Mouse (Mus musculus) c-Kit-positive CD71-negative TER-119-negative erythroid progenitor cells, embryonic 14.5 days (primary cell): ENCODE results near the gene Klf13.

Source experiments
- DNase-seq: peaks from one replicate; pipeline ENCODE4 v3.0.0-alpha.2; 2013; ENCODE audit warnings: low read depth

Klf13 gene

DNA sequence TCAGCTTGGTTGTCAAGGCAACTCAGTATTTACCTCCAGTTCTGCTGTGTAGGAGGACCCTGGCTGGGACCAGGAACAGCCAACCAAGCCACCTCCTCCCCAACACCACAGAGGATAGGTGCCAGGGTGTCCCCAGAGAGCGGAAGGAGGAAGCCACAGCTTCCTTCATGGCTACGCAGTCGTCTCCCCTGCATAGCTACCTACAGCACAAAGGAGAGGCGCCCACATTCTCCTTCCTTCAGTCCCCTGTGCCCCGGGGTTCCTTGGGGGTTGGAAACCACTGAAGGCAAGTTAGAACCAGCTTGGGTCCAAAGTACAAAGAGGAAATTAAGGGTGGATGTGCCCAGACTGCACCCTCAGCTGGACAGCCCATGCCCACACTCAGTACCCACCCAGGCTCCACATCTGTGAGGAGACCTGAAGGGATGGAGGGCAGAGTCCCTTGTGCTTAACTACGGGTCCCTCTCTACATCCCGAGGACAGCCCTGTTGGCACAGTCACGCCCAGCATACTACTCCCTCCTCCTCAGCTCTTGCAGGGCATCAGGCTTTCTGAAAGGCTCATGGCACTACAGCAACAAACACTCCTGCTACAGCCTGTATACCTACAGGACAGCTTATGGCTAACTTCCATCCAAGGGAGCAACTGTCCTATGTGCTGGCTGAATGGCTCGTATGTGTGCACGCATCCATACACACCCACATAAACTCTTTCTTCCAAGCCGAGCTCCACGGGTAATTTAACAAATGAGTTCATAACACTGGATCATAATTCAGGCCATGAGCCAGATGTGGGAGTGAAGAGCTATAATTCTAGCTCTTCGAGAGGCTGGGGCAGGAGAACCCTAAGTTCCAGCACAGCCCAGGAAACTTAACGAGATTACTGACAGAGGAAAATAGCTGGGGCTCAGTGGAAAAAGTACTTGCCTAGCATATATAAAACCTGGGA, 13.0 kb downstream of the Klf13 start:
- no peak for DNase-seq

DNA sequence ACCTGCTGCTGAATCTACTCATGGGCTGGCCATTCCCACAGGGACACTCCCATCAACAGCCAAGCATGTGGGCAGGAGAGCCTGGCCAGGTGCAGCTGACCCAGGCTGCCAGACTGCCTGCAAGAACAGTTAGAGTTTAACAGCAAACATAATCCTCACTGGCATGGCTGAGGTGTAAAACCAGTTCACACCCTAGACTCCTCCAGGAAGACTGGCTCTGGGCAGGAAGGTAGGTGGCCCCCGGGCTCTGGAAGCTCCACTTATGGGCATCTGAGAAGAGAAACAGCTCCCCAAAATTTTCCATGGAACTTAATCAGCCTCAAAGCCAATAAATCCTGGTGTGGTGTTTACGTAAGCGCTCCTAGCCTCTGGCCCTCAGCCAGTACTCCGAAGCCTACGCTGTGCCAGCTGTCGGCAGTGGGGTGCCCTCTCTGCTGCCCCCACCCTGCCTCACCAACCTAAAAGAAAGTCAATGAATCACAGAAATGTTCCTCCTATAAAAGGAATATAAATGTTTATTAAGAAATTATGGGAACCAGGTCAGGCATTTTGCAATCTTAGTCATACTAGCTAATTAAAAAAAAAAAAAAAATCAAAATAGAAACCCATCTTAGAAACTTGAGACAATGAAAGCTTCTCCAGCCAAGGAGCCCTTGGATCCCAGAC, 13.8 kb downstream of the Klf13 start:
- DNase-seq: no peak

DNA sequence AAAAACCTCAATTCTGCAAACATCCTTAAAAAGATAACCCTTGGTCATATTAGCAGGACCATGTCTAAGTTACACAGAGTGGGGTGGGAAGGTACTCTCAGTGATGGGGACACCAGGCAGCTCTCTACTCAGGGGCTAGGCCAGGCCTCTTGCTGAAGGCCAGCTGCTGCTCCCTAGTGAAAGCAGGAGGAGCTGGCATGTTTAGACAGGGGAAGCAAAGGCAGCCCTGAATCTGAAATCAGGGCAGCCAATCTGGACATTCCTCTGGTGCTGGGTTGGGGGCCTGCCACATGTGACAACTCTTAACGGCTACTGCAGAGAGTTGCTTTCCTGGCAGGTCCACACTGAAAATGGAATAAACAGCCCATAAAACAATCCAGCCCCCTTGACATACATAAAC, 14.6 kb downstream of the Klf13 start:
- DNase-seq: no peak

DNA sequence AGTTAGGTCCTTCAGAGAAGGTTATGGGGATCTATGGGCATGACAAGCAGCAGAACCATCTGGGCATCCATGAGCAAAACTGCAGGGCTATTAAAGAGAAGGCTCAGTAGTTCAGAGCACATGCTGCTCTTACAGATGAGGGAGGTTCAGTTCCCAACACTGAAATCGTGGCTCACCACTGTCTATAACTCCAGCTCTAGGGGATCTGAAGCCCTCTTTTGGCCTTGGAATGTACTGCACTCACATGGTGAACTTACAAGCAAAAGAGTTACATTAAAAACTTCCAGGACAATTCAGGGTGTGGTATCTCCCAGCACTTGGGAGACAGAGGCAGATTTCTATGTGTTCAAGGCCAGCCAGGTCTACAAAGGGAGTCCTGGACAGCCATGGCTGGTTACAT, 15.7 kb downstream of the Klf13 start:
- DNase-seq: no peak

DNA sequence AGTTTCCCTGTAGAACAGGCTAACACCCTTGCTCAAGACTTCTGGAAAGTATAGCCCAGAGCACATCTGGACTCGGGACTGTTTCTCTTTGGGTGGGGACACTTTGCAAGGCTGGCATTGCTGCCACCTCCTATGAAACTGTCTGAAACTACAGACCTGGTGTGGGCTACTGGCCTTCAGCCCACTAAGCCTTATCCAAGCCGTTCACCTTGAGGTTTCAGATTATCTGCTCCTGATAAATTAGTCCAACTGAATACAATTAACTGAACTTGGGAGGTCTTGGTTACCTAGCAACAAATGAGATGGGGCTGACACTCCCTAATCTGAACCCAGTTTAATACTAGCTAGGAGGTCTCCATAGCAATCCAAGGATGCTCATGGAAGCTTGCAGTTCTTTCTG, 16.1 kb downstream of the Klf13 start:
- no peak for DNase-seq

DNA sequence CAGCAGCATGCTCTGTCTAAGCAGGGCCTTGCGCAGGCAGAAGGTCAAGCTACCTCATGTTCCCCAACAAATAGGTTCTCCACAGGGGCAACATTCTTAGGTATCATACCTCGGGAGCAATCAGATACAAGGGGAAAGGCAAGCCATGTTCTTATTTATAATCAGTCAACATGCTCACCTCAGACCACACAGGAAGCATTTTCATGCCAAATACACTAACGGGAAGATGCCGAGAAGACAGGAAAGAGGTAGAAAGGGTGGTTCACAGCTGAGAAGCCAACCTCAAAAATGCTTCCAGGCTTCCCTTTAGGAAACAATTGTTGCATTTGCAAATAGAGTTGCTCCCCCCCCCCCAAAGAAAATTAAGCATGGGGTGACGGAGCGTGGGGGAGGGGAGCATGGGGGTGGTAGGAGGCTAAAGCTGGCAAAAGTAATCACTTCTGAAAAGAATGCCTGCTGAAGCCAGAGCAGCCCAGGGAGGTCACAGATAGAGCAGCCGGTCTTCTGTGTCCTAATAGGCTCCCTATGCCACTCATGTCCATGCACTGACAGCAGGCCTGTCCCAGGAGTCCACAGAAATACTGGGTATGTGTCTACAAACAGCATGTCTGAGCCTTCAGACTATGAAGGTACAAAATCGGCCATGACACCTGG, 16.7 kb downstream of the Klf13 start:
- DNase-seq: no peak

DNA sequence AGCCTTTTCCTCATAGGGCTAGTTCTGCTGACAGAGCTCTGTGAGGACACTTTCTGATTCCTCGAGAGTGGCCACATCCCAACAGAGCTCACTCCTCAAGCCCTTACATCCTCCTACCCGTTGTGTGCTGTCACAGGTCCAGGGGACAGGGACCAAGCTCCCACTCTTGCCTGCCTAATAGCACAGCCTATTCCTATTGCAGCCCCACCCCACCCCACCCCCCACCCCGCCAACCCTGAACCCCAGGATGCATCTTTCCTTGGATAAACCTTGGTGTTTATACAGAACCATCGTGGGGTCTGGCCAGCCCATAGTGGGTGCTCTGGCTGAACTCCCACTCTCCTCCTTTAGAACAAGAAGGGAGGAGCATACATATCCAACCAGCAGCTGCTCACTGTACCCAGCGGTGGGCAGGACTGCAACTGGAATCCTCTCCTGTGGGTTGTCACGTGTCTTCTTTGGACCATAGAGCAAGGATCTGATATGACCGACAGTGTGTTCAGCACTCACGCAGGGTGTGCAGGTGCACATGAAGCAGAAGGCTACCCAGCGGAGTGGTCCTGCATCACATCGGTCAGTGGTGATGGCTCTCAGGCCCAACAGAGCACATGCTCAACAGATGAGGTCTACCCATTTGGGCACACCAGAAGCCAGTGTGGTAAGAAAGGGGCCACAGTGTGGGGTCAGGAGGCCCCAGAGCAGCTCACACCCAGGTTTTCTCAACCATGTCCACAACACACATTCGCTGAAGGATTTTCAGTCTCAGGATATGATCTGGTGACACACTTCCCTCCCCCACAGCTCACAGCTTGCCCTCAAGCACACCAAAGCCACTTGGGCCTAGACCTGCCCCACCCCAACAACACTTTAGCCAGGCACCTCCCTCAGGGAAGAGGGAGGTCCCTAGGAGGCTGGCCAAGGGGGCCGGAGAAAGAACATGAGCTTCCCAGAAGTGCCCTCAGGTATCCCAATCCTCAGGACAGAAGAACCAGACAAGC, 19.6 kb downstream of the Klf13 start:
- no peak for DNase-seq

DNA sequence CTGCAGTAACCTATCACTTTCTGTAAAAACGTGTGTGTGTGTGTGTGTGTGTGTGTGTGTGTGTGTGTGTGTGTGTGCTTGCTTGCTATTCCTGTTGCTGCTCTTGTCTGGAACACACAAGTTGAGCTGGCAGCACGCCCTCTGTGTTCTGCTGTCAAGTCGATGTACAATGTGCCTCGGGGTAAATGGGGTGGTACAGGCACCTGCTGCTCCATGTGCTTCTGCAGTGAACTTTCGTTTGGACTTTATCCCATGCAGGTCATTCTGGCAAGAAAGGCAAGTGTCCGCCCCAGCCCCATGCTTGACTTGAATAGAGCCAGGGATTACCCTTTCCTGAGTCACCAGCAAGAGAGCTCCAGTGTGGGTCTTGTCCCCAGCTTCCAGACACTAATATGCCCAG, 21.0 kb downstream of the Klf13 start:
- no peak for DNase-seq

DNA sequence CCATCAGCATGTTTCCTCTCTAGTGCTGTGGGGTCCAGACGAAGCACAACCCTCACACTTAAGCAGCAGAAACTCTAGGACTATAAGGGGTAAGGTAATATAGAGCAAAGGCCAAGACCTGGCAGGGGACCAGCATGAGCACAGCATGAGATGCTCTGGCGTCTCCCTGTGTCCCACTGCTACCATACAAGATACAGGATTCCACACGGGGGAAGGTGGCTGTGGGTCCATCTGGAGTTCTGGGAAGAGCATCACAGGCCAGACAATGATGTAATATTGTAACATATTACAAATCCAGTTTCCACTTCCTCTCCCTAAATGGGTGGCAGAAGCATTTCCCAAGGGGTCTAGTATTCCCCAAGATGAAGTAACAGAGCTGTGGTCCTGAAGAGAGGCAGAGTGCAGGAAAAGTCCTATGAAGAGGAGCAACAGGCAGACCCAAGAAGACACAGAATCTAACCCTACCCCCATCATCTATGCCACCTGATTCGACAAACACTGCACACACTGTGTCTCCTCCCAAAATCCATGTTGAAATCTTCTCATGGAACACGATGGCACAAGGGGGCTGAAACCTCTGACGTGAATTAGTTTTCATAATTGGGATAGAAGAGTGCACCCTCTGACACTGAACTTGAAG, 22.3 kb downstream of the Klf13 start, which contains the start of gene E030018B13Rik:
Gene E030018B13Rik, plus strand, starts transcription at position 590 of the 640 bp plus-strand sequence.
- no peak for DNase-seq

DNA sequence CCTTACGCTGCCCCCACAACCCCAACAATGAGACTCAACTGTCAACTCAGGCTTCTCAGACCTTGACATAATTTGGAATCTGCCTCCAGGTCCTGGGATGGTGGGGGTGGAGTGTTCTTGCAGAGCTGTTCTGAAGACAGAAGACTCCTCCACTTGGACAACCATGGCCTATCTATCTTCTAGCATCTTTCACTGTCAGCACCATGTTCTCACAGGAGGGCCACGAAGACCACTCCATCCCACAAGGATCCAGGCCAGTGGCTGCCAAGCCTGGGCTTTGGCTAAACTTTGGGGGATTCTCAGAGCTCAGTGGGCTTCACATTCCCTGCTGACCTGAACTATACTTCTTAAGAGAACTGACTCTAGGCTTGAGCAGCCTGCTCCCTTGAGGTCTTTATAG, 23.8 kb downstream of the Klf13 start:
- no peak for DNase-seq

DNA sequence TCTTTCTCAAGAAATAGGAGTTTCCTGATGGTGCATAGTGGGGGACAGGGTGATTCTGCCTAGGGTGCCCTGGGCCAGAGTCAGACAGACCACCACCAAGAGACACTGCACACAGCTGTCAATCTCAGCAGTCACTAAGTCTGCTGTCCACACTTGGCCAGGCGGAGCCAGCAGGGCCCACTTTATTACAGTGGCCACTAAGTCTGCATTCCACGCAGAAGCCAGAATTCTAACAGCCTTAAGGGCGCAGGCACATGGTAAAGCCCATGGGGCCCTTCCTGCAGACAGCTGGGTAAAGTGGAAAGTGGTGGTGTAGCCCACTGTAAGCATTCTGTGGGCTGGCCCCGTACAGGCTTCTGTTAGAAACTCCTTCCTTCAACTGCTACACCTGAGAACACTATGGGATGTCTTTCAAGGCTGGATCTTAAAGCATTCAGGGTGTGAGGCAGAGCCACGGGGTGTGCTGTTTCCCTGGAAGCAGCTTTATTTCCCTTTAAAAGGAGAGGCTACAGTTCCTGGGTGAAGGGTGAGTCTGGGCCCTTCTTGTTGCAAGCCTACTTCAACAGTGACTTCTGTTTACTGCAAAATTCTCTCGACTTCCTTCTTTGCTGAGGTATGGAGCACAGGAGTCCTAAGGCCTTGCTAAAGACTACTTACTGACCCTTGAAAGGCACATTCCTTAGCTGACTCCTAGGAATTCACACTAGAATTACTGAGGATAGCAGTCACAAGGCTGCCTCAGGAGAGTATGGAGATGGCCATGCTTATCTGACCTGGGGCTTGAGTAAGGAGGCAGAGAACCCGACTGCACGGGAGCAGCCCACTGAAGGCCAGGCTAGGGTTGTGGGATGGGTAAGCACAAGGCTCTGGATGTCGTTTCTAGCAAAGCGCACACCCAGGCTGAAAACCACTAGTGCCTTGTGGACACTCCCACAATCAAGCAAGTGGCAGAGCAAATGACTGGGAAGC, 24.7 kb downstream of the Klf13 start:
- no peak for DNase-seq

DNA sequence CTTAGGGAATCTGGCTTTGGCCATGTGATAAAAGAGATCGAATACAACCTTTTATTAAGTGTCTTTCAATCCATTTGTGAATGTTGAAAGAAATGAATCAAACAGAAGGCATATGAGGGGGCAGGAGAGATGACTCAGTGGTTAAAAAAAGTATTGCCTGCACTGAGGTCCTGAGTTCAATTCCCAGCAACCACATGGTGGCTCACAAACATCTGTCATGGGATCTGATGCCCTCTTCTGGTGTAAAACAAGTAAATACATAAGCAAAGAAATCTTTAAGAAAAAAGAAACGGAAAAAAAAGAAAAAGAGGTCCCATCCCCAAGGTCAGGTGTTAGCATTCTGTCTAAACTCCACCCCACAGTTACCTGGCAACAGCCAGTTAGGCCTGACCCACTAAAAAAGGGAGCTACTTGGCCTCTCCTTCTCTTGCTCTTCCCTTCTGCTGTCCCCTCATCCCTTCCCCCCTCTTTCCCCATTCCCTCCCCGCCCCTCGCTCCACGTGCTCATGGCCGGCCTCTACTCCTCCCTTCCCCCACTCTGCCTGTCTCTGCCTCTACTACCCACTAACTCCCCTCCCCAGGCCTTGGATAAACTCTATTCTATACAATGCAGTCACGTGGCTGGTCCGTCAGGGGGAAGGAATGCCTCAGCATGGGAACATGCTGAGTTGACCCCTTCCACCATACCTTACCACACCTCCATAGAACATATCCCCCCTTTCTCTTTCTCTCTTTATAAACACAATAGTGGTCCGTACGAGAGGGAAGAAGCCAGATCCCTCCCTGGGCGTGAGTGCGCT, 25.6 kb downstream of the Klf13 start:
- DNase-seq: no peak

DNA sequence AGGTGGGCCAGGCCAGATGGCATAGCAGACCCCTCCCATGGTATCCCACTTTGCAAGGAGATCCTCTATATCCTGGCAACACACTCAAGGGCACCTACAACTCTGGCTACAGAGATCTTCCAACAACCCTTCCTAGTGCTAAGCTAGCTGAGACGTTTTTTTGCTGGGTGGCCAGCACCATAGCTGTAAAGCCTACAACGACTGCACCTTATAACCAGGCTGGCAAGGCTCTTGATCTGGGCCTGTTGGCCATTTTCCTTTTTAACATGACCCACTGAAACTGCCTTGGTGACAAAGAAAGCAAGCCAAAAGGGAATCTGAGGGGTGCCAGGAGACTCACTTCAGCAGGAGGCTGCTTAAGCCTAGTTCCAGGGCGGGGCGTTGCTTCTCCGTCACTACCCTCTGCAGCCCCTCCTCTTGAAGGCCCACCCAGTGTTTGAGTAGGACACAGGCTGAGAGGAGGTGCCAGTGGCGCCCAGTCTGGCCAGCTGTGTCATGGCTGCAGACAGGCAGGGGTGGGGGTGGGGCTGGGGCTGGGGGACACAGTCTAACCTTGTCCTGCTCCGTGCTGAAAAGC, 26.4 kb downstream of the Klf13 start:
- DNase-seq: no peak

DNA sequence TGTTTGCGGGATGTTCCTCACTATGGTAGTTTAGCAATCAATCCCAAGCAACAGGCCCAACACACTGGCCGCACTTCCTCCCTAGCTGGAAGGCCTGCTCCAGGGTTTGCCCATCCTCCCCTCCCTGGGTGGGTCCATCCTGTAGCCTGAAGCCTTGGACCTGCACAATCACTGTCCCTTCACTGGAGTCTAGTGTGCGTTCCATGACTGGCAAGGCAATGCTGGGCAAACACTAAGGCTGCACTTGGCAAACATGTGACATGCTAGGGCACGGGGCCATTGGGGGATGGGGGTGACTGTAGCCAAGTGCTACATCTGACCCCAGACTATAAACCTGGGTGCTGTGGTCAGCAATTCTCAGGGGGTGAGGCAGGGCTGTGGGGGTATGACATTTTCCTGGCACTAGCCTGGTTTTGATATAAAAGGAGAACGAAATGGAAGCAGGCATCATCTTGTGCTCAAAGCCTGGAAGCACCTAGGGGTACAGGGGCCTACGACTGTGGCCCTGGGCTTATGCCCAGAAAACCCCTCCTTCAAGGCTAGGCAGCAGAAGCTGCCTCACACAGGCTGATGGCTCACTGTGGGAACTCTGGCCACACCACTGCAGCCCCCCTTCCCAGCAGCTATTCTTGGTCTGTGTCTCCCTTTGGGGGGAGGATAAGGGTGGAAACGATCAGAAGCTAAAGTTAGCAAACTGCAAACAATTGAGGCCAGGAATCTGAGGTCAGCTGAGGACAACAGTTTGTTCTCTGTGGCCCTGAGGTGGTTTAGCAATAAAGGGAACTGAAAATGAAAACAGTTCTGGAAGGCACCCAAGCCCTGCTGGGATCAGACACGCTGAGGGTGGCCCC, 27.1 kb downstream of the Klf13 start:
- peak; percentile 59 for DNase-seq

DNA sequence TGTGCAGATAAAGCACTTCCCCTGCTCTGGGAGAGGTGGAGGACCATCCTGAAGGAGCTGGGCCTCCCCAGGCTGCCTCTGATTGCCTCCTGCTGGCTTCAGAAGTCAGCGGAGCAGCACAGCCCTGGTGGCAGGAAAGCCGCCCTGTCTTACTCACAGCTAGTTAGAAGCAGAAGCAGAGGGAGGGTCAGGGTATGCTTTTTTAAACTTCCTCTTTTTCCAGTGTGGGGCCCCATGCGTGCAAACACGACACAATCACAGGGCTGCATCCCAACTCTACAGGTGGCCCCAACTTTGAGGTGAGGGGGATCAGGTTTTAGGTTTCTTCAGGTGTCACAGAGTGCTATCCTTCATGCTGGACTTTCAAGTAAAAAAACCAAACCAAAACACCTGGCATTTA, 27.8 kb downstream of the Klf13 start:
- no peak for DNase-seq

DNA sequence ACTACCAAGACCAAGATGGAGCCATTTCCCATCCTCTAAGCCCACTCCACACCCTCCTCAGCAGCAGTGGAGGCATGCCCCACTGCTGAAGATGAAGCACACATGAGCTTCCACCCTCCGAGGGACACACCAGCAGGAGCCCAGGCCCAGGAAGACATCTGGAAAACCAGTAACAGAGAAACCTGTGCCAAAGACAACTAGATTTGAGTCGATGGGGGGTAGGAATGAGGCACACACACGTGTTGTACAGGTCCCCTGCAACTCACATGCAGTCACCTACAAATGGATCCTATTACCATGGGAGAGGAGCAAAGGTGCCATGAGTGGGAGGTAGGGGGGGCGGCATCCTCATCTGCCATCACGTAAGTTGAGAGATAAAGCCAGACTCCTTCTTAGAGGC, 28.5 kb downstream of the Klf13 start:
- no peak for DNase-seq

DNA sequence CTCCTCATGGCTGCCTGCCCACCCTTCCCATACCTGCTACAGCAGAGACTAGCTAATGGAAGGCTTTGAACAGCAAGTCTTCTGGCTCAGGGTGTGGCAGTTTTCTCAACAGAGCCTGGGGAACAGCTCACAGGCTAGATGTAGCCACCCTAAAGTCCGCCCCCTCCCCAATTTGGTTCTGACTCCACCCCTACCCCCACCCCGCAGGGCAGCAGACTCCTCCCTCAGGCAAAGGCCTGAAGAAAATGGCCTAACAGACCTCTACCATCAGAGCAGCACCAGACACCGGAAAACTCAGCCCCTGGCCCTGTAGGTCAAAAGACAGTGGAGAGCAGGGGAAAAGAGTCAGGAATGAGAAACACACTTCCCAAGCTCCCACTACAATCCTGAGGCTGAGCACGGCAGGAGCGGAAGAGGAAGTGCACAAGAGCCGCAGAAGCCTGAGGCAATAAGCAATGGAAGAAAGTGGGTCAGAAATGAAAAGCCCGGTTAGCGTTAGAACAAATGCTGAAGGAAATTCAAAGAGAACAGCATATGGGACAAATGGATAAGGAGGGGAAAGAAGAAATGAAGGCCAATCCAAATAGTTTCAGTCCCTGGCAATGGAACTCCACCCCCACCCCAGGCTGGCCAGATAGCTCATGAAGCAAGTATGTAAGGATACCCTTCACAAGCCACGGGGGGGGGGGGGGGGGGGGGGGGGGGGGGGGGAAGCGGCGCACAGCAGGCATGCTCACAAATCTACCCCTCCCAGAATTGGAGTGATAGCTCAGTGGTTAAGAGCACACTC, 30.0 kb downstream of the Klf13 start:
- DNase-seq: no peak
